Mouse (Mus musculus): ENCODE results near the gene Sclt1.

GRCm38 (mm10) chr3:41605601-41606329, 136.5 kb downstream of the Sclt1 start:
- no peak; the same call in 1 of the 2 replicates for TF ChIP-seq CTCF (IDR thresholded peaks at IDR 0.05; ENCODE audit: control insufficient read depth, insufficient read depth, low read length)
- no peak for TF ChIP-seq POLR2A (IDR thresholded peaks at IDR 0.05; ENCODE audit: borderline replicate concordance, control insufficient read depth, low read depth, low read length)
